Mouse (Mus musculus) layer of hippocampus, postnatal 14 days (tissue): ENCODE measurements around the gene Fancb. TPM values are rescaled to one million over a fixed set of nuclear protein-coding genes. Genes with fewer than 3 reads are reported as not detected.

Experiments
- DNase-seq, 2 experiments: peaks; one replicate each; pipeline ENCODE4 v3.0.0; 2021 to 2022; ENCODE audit warnings: low spot score in 2 of 2, mixed read lengths in 1 of 2
- long read RNA-seq, 2 experiments: library from polyadenylated mRNA; stranded (forward); transcript quantifications; one replicate each; pipeline ENCODE4 v2.0.0; 2021
- total RNA-seq, 2 experiments: library from RNA; stranded (reverse); gene quantifications; 2 replicates each; pipeline ENCODE4 v1.2.3; 2021

Gene Fancb
- 1 to 10 TPM; 1.2 to 1.6 TPM for total RNA-seq
- long read RNA-seq, experiment 1 = 0 reads
- long read RNA-seq, experiment 2, partial matches to known transcripts = 0 of 5 reads
- long read RNA-seq, experiment 2, other reads (novel, unspliced or antisense) = 2 of 5 reads

GRCm38 (mm10) chrX:164980193-164980775 is at the start of gene Fancb, which contains the start of gene Mospd2:
Fancb (plus strand) TSS chrX:164980592.
Mospd2 (minus strand) TSS chrX:164980375.
- DNase-seq = peak; percentile 69 to 89

- no peak for DNase-seq
Observed at GRCm38 (mm10) chrX:164941540-164941939, 38.9 kb upstream of the Fancb start.

GRCm38 (mm10) chrX:164951858-164952576 is 28.4 kb upstream of the Fancb start:
- no peak for DNase-seq

GRCm38 (mm10) chrX:164952601-164953375 is 27.6 kb upstream of the Fancb start:
- no peak for DNase-seq

GRCm38 (mm10) chrX:164965750-164966448 is 14.5 kb upstream of the Fancb start:
- no peak for DNase-seq

- DNase-seq = no peak
Observed at GRCm38 (mm10) chrX:164971206-164971605, 9.2 kb upstream of the Fancb start.

- DNase-seq = no peak
Observed at GRCm38 (mm10) chrX:164978866-164979265, 1.5 kb upstream of the Fancb start.

GRCm38 (mm10) chrX:165003141-165003540 is 22.7 kb downstream of the Fancb start:
- no peak for DNase-seq

GRCm38 (mm10) chrX:165004779-165005324 is 24.5 kb downstream of the Fancb start, which contains the start of gene Gm17604:
Gm17604 (minus strand) TSS chrX:165004829.
- no peak for DNase-seq

Other genes starting within 250 kb of the Fancb start
- 10 to 100 TPM; 23.9 to 24.0 TPM for gene Mospd2, start 217 bp upstream of the Fancb start, total RNA-seq
- not detected for gene Gm17604, start 24.2 kb downstream of the Fancb start, total RNA-seq